Mouse (Mus musculus): ENCODE results near the gene Csrnp1. TPM values are rescaled to one million over a fixed set of nuclear protein-coding genes. Genes with fewer than 3 reads are reported as not detected.

Csrnp1 gene
- total RNA-seq, 2 experiments from 2014 or later, result 3.0 to 11.0 TPM

GRCm38 (mm10) chr9:119962216-119962615 lies 22.2 kb downstream of the Csrnp1 start:
- intact Hi-C loops (cut with DNase I), result loop anchor here (5.0 kb wide), 2 partner anchors 115 to 135 kb away; no protein-coding TSS in a partner anchor
- no peak for DNase-seq

- intact Hi-C loops (cut with DNase I), result no loop called here
- DNase-seq, result no peak
Measured at GRCm38 (mm10) chr9:119958835-119959234, 25.6 kb downstream of the Csrnp1 start.

GRCm38 (mm10) chr9:119951388-119951787 lies 33.1 kb downstream of the Csrnp1 start:
- DNase-seq, result no peak
- intact Hi-C loops (cut with DNase I), result no loop called here

- intact Hi-C loops (cut with DNase I), result no loop called here
- no peak for DNase-seq
Measured at GRCm38 (mm10) chr9:119950434-119950833, 34.0 kb downstream of the Csrnp1 start.

- no peak for DNase-seq
- intact Hi-C loops (cut with DNase I), result no loop called here
Measured at GRCm38 (mm10) chr9:119948804-119949203, 35.7 kb downstream of the Csrnp1 start.

- intact Hi-C loops (cut with DNase I), result no loop called here
Measured at GRCm38 (mm10) chr9:119945173-119945900, 39.1 kb downstream of the Csrnp1 start.

GRCm38 (mm10) chr9:119943326-119943725 lies 41.1 kb downstream of the Csrnp1 start:
- DNase-seq, result no peak
- intact Hi-C loops (cut with DNase I), result no loop called here

More at GRCm38 (mm10) chr9:119945173-119945900, 39.1 kb downstream of the Csrnp1 start:
- DNase-seq, result no peak

- no peak for DNase-seq
- intact Hi-C loops (cut with DNase I), result no loop called here
Measured at GRCm38 (mm10) chr9:119941861-119942260, 42.6 kb downstream of the Csrnp1 start.

- no peak for DNase-seq
- intact Hi-C loops (cut with DNase I), result no loop called here
Measured at GRCm38 (mm10) chr9:119941407-119941806, 43.1 kb downstream of the Csrnp1 start.

GRCm38 (mm10) chr9:119939646-119940045 lies 44.8 kb downstream of the Csrnp1 start:
- intact Hi-C loops (cut with DNase I), result no loop called here
- DNase-seq, result no peak

- DNase-seq, result no peak
Measured at GRCm38 (mm10) chr9:119938496-119938895, 46.0 kb downstream of the Csrnp1 start.

GRCm38 (mm10) chr9:119937005-119937773 lies 47.3 kb downstream of the Csrnp1 start, which contains the start of the genes Gorasp1 and Ttc21a:
Gene Gorasp1, minus strand, starts transcription at chr9:119937565.
Gene Ttc21a, plus strand, starts transcription at chr9:119937606.
- intact Hi-C loops (cut with DNase I), result no loop called here
- peak; percentile 95 for DNase-seq

More at GRCm38 (mm10) chr9:119938496-119938895, 46.0 kb downstream of the Csrnp1 start:
- intact Hi-C loops (cut with DNase I), result no loop called here

- intact Hi-C loops (cut with DNase I), result no loop called here
Measured at GRCm38 (mm10) chr9:119933675-119934074, 50.8 kb downstream of the Csrnp1 start.

GRCm38 (mm10) chr9:119932358-119932757 lies 52.1 kb downstream of the Csrnp1 start:
- intact Hi-C loops (cut with DNase I), result no loop called here
- no peak for DNase-seq

More at GRCm38 (mm10) chr9:119933675-119934074, 50.8 kb downstream of the Csrnp1 start:
- DNase-seq, result no peak

- DNase-seq, result no peak
Measured at GRCm38 (mm10) chr9:119926497-119926896, 58.0 kb downstream of the Csrnp1 start.

GRCm38 (mm10) chr9:119925729-119926128 lies 58.7 kb downstream of the Csrnp1 start:
- DNase-seq, result no peak
- intact Hi-C loops (cut with DNase I), result no loop called here

More at GRCm38 (mm10) chr9:119926497-119926896, 58.0 kb downstream of the Csrnp1 start:
- intact Hi-C loops (cut with DNase I), result no loop called here

- intact Hi-C loops (cut with DNase I), result no loop called here
- no peak for DNase-seq
Measured at GRCm38 (mm10) chr9:119925120-119925657, 59.3 kb downstream of the Csrnp1 start.

GRCm38 (mm10) chr9:119923462-119923861 lies 61.0 kb downstream of the Csrnp1 start:
- intact Hi-C loops (cut with DNase I), result no loop called here
- DNase-seq, result no peak
